Mouse (Mus musculus): ENCODE measurements around the gene Ogg1.

The Ogg1 gene

GRCm38 (mm10) chr6:113326533-113327315 is at the start of gene Ogg1:
Ogg1 (plus strand) TSS chr6:113326972.
- DNase-seq: peak; percentile 99 to 100

DNA sequence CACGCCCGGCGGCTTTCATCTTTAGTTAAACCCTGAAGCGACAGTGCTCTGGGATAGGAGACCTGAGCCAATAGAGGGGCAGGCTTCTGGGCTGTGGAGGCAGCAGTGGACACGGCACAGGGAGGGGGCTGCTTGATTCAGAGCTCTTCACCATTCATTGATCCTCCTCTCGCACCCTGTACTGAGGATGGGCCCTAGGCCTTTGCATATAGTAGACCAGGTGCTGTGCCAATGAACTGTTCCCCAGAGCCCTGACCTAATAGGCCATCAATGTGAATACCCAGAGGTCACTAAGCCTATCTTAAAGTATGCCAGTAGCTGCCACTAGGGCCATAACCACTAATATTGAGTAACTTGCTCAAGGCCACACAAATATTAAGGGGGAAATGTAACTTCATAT is 45.1 kb upstream of the Ogg1 start:
- no peak for DNase-seq

DNA sequence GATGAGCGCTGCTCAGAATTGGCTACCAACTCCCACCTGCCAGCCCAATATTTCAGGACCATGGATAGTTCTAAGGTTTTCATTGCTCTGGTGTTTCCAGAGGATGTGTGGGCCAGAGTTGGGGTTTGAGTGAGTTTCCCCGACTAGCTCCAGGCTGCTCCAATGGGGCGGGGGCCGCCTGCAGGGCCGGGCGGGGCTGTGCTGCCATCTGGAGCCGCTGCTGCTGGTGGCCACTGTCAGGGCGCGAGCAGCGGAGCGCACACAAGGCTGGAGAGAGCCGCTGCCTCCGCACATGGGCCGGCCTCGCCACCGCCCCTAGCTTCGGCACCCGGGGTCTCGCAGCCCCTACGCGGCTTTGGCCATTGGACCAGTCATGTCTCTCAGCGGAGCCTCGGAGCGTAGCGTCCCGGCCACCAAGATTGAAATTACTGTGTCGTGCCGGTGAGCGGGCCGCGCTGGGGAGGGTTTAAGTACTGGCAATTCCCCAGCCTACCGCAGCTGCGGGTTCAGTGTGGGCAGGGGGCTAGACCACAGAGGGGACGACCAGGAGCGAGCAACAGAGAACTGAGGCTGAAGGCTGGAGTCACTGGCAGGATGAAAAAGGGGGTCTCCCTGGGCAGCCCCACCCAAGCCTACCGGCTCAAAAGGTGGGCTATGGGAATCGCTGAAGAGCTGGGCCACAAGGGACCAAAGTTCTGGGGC is 44.5 kb upstream of the Ogg1 start, which contains the start of gene Cpne9:
Gene Cpne9 (plus strand): TSS at position 207 of the 702 bp plus-strand sequence.
- no peak for DNase-seq

DNA sequence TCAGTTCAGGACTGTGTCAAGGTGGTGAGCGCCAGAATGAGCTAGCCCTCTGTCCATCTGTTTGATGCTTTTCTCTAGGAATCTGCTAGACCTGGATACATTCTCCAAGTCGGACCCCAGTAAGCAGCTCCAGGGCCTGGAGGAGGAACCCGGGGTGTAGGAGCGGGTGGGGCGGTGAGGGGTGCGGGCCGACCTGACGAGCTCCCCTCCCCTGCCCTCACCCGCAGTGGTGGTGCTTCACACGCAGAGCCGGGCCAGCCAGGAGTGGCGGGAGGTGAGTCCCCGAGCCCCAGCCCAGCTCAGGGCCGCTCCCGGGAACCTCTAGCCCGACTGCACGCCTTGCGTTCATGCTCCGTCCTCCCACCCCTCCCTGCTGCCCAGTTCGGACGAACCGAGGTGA is 43.8 kb upstream of the Ogg1 start:
- no peak for DNase-seq

- no peak for DNase-seq
Observed at GRCm38 (mm10) chr6:113283500-113283899, 43.3 kb upstream of the Ogg1 start.

- no peak for DNase-seq
Observed at GRCm38 (mm10) chr6:113284931-113285330, 41.8 kb upstream of the Ogg1 start.

DNA sequence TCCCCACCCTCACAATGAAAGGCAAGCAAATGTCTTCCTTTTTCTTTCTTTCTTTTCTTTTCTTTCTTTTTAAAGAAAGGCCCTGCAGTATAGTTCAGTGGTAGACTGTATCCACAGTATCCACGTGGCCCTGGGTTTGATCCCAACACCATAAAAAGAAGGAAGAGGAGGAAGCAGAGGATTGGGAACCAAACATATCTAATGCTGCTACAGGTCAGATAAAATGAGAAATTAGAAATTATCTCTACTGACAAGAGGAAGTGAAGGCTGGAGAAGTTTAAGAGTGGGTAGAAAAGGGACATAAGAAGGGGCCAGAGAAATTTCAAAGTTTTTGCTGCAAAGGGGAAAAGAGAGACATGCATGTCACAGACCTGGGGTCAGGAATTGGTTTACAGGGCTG is 40.5 kb upstream of the Ogg1 start:
- no peak for DNase-seq

DNA sequence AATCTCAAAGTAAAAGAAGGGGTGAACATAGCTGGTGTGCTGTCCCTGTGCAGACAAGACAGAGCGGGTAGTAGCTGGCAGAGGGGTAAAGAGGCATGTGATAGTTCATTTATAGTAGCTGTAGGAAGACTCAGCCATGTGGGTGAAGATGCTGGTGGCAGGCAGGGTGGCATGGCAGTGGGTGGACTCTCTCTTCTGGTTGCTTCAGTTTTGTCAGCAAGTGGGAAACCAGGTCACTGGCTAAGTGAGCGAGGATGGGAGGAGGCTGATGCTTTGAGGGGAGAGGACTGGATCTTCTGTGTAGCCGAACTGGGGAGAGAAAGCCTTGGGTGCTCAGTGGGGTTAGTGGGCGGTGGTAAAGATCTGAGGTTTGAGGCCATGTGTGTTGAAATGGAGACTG is 39.5 kb upstream of the Ogg1 start:
- DNase-seq: no peak

DNA sequence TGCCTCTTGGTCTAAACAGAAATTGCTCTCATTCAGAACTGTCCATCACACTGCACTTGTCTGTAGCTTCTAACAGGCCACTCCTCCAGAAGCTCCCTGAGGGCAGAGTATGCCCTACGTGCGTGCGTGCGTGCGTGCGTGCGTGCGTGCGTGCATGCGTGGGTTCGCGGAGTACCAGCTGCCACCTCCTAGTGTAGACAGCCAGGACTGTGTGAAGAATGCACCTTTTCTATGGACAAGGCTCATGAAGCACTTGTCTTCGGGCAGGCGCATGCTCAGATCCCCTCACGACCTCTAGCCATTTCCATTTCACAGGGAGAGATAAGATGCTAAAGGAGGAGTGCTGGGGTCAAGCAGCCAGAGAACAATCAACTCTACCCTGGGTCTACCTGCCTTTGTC is 37.4 kb upstream of the Ogg1 start:
- DNase-seq: no peak

DNA sequence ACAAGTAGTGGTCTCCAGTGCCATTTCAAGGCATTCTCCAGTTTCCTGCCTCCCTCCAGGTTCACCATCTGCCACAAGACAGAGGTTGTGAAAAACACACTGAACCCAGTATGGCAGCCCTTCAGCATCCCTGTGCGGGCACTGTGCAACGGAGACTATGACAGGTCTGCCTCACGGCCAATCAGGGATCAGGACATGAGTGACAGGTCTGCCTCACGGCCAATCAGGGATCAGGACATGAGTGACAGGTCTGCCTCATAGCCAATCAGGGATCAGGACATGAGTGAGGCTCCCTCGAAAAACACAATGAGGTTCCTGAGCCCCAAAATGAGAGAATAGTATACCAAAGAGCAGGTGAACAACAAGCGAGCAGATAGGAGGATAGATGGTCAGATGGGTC is 36.4 kb upstream of the Ogg1 start:
- no peak for DNase-seq

DNA sequence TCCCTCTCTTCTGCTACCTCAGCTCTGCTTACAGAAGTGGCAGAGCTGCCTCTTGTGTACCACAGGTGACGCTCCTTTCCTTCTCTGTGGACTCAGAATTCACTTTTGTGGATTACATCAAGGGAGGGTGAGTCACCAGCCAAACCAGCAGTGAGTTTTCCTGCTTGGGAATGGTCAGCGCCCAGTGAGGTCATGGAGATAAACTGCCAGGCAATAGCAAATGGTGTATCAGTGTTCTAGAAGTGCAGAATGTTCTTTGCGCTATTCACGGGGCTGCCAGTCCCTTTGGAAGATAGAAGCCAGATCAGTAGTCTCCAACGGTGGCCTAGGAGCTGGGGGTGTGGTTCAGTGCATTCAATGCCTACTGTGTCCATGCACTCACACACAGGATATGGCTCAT is 33.8 kb upstream of the Ogg1 start:
- no peak for DNase-seq

- DNase-seq: no peak
Observed at GRCm38 (mm10) chr6:113296046-113296445, 30.7 kb upstream of the Ogg1 start.

GRCm38 (mm10) chr6:113296639-113297038 is 30.1 kb upstream of the Ogg1 start:
- DNase-seq: no peak

- DNase-seq: no peak
Observed at GRCm38 (mm10) chr6:113301350-113301749, 25.4 kb upstream of the Ogg1 start.

DNA sequence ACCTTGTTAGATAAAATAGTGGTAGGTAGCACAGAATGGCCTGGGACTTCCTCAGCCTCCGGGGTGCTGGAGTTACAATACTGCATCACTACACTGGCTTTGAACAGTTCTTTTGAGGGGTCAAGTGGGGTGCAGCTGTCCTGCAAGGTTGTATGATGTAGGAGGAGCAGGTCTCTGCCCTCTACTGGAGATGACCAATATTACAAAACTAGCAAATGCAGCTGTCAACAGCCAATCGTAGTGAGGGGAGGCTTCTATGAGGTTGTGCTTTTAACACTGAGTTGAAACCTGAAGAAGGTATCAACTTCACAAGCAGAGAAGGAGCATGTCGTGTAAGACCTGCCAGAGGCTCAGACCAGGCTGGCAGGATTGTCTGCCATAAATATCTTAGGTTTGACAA is 24.5 kb upstream of the Ogg1 start:
- peak in 1 of 2 experiments; percentile 11 for DNase-seq

- peak; percentile 100 for DNase-seq
Observed at GRCm38 (mm10) chr6:113306322-113306985, 20.3 kb upstream of the Ogg1 start.

DNA sequence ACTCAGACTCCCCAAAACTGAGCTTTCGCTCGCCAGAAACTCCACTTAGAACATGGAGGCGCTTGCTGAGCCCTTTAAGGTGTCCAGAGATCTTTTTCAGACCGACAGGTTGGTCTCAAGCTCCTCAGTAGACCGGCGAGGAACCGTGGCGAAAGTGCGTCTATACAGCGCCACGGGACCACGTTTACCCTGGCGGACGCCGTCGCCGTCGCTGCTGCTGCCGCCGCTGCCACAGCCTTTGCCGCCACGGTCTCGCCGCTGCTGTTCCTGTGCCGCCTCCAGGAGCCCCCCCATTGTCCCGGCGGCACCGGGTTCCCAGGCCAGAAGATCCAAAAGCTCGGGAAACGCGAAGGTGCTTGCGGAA is 19.8 kb upstream of the Ogg1 start, which contains the start of gene Brpf1:
Gene Brpf1 (plus strand): TSS at position 152 of the 364 bp plus-strand sequence.
- no peak for DNase-seq

GRCm38 (mm10) chr6:113307481-113308121 is 19.2 kb upstream of the Ogg1 start:
- DNase-seq: peak; percentile 41 to 60

- DNase-seq: peak; percentile 54 to 58
Observed at GRCm38 (mm10) chr6:113308141-113308540, 18.6 kb upstream of the Ogg1 start.

- no peak for DNase-seq
Observed at GRCm38 (mm10) chr6:113315972-113316371, 10.8 kb upstream of the Ogg1 start.

DNA sequence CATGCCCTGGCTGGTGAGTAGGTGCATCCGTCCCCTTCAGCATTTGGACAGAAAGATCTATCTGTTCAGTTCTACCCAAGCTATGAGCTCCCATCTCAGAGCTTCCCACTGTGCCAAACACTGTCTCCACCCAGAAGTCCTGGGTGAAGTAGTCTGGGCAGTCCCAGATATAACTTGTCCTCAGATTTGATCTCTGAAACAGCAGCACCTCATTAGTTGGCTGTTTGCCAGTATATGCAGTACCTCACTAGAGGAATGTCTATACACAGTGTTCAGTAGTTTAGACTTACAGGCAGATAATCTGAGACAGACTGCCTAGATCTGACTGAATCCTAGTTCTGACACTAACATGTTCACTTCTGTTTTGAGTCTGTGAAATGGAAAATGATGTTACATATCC is 2.6 kb downstream of the Ogg1 start:
- no peak for DNase-seq

GRCm38 (mm10) chr6:113330547-113330946 is 3.8 kb downstream of the Ogg1 start:
- no peak for DNase-seq

GRCm38 (mm10) chr6:113331721-113332120 is 4.9 kb downstream of the Ogg1 start:
- no peak for DNase-seq

Measured in kidney, adult 8-10 months (tissue).